Mouse (Mus musculus): ENCODE data around the gene Rps13.
A peak's percentile ranks its signal among the peaks of the same experiment; 100 is the strongest.

Rps13 gene

GRCm38 (mm10) chr7:116307099-116307870, 26.7 kb downstream of the Rps13 start:
- Histone ChIP-seq H3K36me3 (ENCODE audit: control insufficient read depth, insufficient read depth, low read length, poor library complexity, severe bottlenecking) (no peaks in the 10 kb centered on the region), H3K27me3 (ENCODE audit: control insufficient read depth, insufficient read depth, low read length, poor library complexity, severe bottlenecking) (peaks cover 6% of the 10 kb centered on the region)
- DNase-seq (ENCODE audit: low read depth, low spot score), result peak; percentile 39

- H3K27me3 ChIP-seq (ENCODE audit: control insufficient read depth, insufficient read depth, low read length, poor library complexity, severe bottlenecking), result peaks cover 6% of the 10 kb centered on the region
- peak; percentile 26 for DNase-seq (ENCODE audit: low read depth, low spot score)
- H3K36me3 ChIP-seq (ENCODE audit: control insufficient read depth, insufficient read depth, low read length, poor library complexity, severe bottlenecking), result no peaks in the 10 kb centered on the region
Measured at GRCm38 (mm10) chr7:116306601-116307000, 27.4 kb downstream of the Rps13 start.

DNA sequence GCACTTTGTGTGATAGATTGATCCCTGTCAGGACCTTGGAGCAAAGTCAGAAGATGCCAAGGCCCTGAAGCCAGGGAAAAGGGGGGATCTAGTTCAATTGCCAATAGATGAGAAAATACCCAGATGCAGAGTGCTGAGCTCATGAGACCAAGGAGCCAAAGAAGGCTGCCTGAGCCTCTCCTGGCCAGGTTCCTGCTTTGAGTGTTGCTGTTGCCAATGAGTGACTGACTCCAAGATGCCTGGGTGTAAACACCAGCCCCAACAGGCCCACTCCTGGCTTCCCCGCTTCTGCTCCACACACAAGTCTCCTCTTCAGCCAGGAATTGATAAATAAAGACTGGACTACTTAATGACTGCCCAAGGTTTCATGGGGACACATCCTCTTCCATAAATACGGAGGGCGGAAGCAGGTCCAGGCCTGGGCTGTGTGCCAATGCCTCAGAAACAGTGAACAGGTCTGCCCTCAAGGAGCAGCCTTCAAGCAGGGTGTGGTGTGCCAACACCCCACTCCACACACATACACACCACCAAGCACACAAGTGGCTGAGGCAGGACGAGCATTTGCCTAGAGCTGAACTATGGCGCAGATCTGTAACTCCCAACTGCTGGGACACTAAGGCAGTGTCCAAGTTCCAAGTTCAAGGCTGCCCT, 32.2 kb downstream of the Rps13 start:
- DNase-seq (ENCODE audit: low read depth, low spot score), result no peak
- no peaks in the 10 kb centered on the region for H3K27me3 ChIP-seq (ENCODE audit: control insufficient read depth, insufficient read depth, low read length, poor library complexity, severe bottlenecking)
- H3K36me3 ChIP-seq (ENCODE audit: control insufficient read depth, insufficient read depth, low read length, poor library complexity, severe bottlenecking), result no peaks in the 10 kb centered on the region

GRCm38 (mm10) chr7:116301144-116301543, 32.9 kb downstream of the Rps13 start:
- Histone ChIP-seq H3K27me3 (ENCODE audit: control insufficient read depth, insufficient read depth, low read length, poor library complexity, severe bottlenecking) (no peaks in the 10 kb centered on the region), H3K36me3 (ENCODE audit: control insufficient read depth, insufficient read depth, low read length, poor library complexity, severe bottlenecking) (no peaks in the 10 kb centered on the region)
- no peak for DNase-seq (ENCODE audit: low read depth, low spot score)

- Histone ChIP-seq H3K36me3 (ENCODE audit: control insufficient read depth, insufficient read depth, low read length, poor library complexity, severe bottlenecking) (no peaks in the 10 kb centered on the region), H3K27me3 (ENCODE audit: control insufficient read depth, insufficient read depth, low read length, poor library complexity, severe bottlenecking) (no peaks in the 10 kb centered on the region)
- DNase-seq (ENCODE audit: low read depth, low spot score), result no peak
Measured at GRCm38 (mm10) chr7:116298851-116299250, 35.1 kb downstream of the Rps13 start.

DNA sequence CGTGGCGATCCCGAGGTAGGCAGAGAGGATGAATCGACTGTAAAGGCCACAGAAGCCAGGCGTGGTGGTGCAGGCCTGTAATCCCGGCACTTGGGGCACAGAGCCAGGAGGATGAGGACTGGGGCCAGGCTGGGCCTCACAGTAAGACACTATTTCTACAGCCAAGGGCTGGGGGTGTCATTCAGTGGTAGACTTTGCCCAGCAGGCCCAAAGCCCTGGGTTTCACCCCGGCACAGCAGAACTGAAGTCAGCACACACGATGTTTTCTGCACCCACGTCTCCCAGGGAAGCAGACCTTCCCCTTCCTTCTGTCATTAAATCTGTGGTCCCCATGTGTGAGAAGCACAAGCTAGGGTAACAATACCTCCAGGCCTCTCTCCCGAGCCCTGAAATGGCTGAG, 35.6 kb downstream of the Rps13 start:
- no peaks in the 10 kb centered on the region for H3K27me3 ChIP-seq (ENCODE audit: control insufficient read depth, insufficient read depth, low read length, poor library complexity, severe bottlenecking)
- H3K36me3 ChIP-seq (ENCODE audit: control insufficient read depth, insufficient read depth, low read length, poor library complexity, severe bottlenecking), result no peaks in the 10 kb centered on the region
- DNase-seq (ENCODE audit: low read depth, low spot score), result no peak

- Histone ChIP-seq H3K36me3 (ENCODE audit: control insufficient read depth, insufficient read depth, low read length, poor library complexity, severe bottlenecking) (no peaks in the 10 kb centered on the region), H3K27me3 (ENCODE audit: control insufficient read depth, insufficient read depth, low read length, poor library complexity, severe bottlenecking) (no peaks in the 10 kb centered on the region)
- DNase-seq (ENCODE audit: low read depth, low spot score), result no peak
Measured at GRCm38 (mm10) chr7:116294961-116295360, 39.0 kb downstream of the Rps13 start.

GRCm38 (mm10) chr7:116292377-116292776, 41.6 kb downstream of the Rps13 start:
- no peak for DNase-seq (ENCODE audit: low read depth, low spot score)
- H3K27me3 ChIP-seq (ENCODE audit: control insufficient read depth, insufficient read depth, low read length, poor library complexity, severe bottlenecking), result no peaks in the 10 kb centered on the region
- H3K36me3 ChIP-seq (ENCODE audit: control insufficient read depth, insufficient read depth, low read length, poor library complexity, severe bottlenecking), result no peaks in the 10 kb centered on the region

- no peak for DNase-seq (ENCODE audit: low read depth, low spot score)
- no peaks in the 10 kb centered on the region for H3K36me3 ChIP-seq (ENCODE audit: control insufficient read depth, insufficient read depth, low read length, poor library complexity, severe bottlenecking)
- H3K27me3 ChIP-seq (ENCODE audit: control insufficient read depth, insufficient read depth, low read length, poor library complexity, severe bottlenecking), result no peaks in the 10 kb centered on the region
Measured at GRCm38 (mm10) chr7:116290559-116290958, 43.4 kb downstream of the Rps13 start.

DNA sequence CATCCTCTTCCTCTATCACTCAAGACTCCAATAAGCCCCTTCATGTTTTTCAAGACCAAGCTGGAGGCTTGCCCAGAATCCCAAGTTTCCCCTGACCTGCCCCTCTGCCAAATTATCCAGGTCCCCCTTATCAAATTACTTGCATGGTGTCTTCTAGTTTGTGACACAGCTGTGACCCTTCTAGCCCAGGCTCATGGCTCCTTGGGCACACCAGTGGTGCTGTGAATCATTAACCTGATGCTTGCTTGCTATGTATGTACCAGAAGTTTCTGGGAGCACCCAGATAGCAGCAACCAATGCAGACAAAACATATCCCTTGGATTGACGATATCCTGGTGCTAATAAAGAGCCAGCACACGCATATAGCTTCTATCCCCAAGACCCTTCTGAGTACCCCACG, 45.0 kb downstream of the Rps13 start:
- DNase-seq (ENCODE audit: low read depth, low spot score), result no peak
- no peaks in the 10 kb centered on the region for H3K36me3 ChIP-seq (ENCODE audit: control insufficient read depth, insufficient read depth, low read length, poor library complexity, severe bottlenecking)
- no peaks in the 10 kb centered on the region for H3K27me3 ChIP-seq (ENCODE audit: control insufficient read depth, insufficient read depth, low read length, poor library complexity, severe bottlenecking)

DNA sequence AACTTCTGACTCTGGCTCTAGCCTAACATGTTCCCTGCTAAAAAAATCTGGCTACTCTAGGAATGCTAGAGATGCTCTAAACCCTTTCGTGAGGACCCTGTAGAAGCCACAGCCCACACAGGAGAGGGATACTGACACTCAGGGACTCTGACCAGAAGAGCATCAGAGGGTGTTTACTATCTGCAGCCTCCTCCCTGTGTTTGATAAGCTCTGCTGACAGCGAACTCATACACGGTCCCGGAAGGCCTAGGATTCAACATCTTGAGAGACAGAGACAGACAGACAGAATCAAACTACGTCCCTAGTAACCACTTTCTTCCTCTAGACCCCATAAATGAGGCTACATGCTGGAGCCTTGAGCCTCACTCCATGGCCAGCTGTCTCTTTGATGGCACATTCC, 46.0 kb downstream of the Rps13 start:
- Histone ChIP-seq H3K36me3 (ENCODE audit: control insufficient read depth, insufficient read depth, low read length, poor library complexity, severe bottlenecking) (no peaks in the 10 kb centered on the region), H3K27me3 (ENCODE audit: control insufficient read depth, insufficient read depth, low read length, poor library complexity, severe bottlenecking) (no peaks in the 10 kb centered on the region)
- DNase-seq (ENCODE audit: low read depth, low spot score), result no peak

DNA sequence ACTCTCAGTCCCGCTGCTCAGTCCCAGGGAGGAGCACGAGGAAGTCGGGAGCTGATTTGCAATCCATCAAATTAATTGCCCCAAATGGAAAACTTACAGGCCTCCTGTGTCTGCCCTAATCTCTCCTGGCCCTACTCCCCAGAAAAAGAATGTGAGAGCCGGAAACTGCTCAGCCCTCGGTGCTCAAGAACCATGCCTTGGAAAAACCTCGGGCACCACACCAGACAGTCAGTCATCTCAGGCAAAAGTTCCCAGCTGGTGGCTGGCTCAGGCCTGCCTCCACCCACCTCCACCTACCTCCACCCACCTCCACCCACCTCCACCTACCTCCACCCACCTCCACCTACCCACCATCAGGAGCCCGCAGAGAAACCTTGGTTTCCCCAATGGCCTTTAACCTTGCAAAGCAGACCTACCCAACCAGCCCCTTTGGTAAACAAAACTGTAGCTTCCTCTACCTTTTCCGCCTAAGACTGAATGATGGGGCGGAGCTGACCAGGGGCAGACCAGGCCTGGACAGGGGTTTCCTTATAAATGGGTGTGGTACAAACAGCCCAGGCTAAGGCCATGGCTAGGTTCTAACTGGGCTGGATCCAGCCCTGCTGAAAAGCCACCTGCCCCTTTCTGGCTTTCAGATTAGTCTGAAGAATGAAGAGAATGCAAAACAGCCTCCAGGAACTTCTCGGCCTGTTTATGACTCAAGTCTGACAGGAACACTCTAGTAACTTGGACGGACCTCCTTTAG, 47.2 kb downstream of the Rps13 start:
- Histone ChIP-seq H3K36me3 (ENCODE audit: control insufficient read depth, insufficient read depth, low read length, poor library complexity, severe bottlenecking) (no peaks in the 10 kb centered on the region), H3K27me3 (ENCODE audit: control insufficient read depth, insufficient read depth, low read length, poor library complexity, severe bottlenecking) (no peaks in the 10 kb centered on the region)
- no peak for DNase-seq (ENCODE audit: low read depth, low spot score)

DNA sequence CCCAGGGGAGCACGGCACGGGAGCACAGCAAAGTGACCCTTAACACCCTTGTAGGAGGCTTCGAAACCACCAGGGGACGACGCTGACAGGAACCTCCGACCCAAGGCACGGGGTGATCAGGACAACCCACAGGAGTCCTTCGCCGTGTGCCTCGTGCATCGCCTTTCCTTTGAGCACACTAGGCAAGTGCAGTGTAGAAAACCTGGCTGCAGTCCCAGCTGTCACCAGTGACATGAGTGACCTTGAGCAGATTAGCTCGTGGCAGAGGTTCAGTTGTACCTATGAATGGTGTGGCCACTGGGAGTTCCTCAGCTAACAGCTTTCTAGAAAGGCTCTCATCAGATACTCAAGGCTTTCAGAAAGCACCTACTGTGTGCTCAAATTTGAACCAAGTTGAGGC, 47.8 kb downstream of the Rps13 start:
- no peak for DNase-seq (ENCODE audit: low read depth, low spot score)
- no peaks in the 10 kb centered on the region for H3K36me3 ChIP-seq (ENCODE audit: control insufficient read depth, insufficient read depth, low read length, poor library complexity, severe bottlenecking)
- no peaks in the 10 kb centered on the region for H3K27me3 ChIP-seq (ENCODE audit: control insufficient read depth, insufficient read depth, low read length, poor library complexity, severe bottlenecking)

DNA sequence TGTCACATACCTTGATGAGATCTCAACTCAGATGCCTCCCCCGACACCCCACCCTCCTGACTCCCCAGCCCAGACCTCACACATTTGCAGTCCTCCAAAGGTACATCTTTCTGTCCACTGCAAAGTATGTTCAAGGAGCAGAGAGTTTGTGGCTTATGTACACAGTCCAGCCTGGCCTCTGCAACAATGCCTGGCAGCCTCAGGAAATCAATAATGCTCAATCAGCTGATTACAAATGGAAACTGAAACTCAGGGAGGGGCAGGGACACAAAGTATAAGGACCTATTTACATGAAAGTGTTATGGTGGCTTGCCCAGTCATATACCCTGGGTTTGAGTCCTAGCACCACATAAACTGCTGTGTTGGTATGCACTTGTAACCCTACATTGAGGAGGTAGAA, 48.8 kb downstream of the Rps13 start:
- H3K36me3 ChIP-seq (ENCODE audit: control insufficient read depth, insufficient read depth, low read length, poor library complexity, severe bottlenecking), result no peaks in the 10 kb centered on the region
- DNase-seq (ENCODE audit: low read depth, low spot score), result no peak
- H3K27me3 ChIP-seq (ENCODE audit: control insufficient read depth, insufficient read depth, low read length, poor library complexity, severe bottlenecking), result no peaks in the 10 kb centered on the region

- no peaks in the 10 kb centered on the region for H3K36me3 ChIP-seq (ENCODE audit: control insufficient read depth, insufficient read depth, low read length, poor library complexity, severe bottlenecking)
- no peaks in the 10 kb centered on the region for H3K27me3 ChIP-seq (ENCODE audit: control insufficient read depth, insufficient read depth, low read length, poor library complexity, severe bottlenecking)
- DNase-seq (ENCODE audit: low read depth, low spot score), result no peak
Measured at GRCm38 (mm10) chr7:116282755-116283154, 51.2 kb downstream of the Rps13 start.

All from splenic B cell, adult 2 months (primary cell).